In the genomic region with DNA sequence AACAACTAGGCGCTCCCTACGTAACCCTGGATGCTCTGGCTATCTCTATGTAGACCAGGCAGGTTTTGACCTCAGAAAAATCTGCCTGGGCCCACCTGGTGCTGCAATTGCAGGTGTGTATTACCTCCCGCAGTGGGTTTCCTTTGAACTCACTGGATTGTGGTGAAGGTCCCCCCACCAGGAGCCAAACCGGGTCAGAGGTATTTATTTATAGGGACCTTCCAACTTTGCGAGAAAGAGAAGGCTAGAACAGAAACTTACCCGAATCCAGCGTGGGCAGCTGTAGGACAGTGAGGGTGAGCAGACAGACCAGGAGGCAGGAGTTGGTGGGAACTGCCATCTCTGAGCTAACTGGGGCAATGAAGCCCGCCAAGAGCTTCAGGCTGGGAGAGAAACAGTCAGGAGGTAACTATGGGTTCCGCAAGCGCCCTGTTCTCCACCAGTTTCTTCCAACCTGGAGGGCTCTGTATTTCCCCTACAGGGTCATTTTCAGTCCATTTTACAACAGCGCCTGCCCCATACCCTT, we compare ENCODE assay signal across 8 mouse cellular contexts. TPM values are rescaled to one million over a fixed set of nuclear protein-coding genes. Genes with fewer than 3 reads are reported as not detected.
DNase-seq lines count a peak whose midpoint lies in the region; ATAC-seq lines count a peak whose summit lies in the region.

No protein-coding gene starts in this region.

- H3K4me2 ChIP-seq in kidney, embryonic 14.5 days (replicated peaks; ENCODE audit: low read depth, low read length) = peak overlapping the region; percentile 88
- peak overlapping the region; percentile 82 for H3K4me2 ChIP-seq in hindbrain, embryonic 13.5 days
- peak overlapping the region; percentile 79 for H3K4me2 ChIP-seq in midbrain, embryonic 13.5 days (replicated peaks)

- peak overlapping the region; percentile 59 for H3K4me3 ChIP-seq in kidney, embryonic 14.5 days (ENCODE audit: low read length)
- H3K4me3 ChIP-seq in hindbrain, embryonic 13.5 days = peak overlapping the region; percentile 57
- H3K4me3 ChIP-seq in midbrain, embryonic 13.5 days (replicated peaks) = peak overlapping the region; percentile 60

- peaks cover 5% of the 10 kb centered on the region; the same call in 1 of the 2 replicates for H3K4me1 ChIP-seq in kidney, embryonic 14.5 days (ENCODE audit: control insufficient read depth, insufficient read depth, low read length)
- H3K4me1 ChIP-seq in hindbrain, embryonic 13.5 days (replicated peaks) = peaks cover 19% of the 10 kb centered on the region
- peaks cover 13% of the 10 kb centered on the region for H3K4me1 ChIP-seq in midbrain, embryonic 13.5 days (replicated peaks)

- no peak for DNase-seq in kidney, adult 11 months
- no peak for DNase-seq in left cerebral cortex, adult 8-10 months (ENCODE audit: low spot score in 2 of 2)
- no peak for DNase-seq in adipocyte (ENCODE audit: low spot score)
- no peak for DNase-seq in layer of hippocampus, adult 18-20 months (ENCODE audit: low spot score in 2 of 2)

- H3K9ac ChIP-seq in kidney, embryonic 14.5 days (ENCODE audit: low read depth, low read length) = peak overlapping the region; percentile 47; the same call in 1 of the 2 replicates
- H3K9ac ChIP-seq in hindbrain, embryonic 13.5 days = peak overlapping the region; percentile 75
- H3K9ac ChIP-seq in midbrain, embryonic 13.5 days (replicated peaks) = peak overlapping the region; percentile 67

- ATAC-seq in kidney, embryonic 14.5 days (ENCODE audit: low FRiP score, low TSS enrichment) = no peak
- 0 out of 2 replicates have a peak, but pooled peaks have one; percentile 19 for ATAC-seq in common myeloid progenitor, adult 5-6 weeks (replicated peaks; ENCODE audit: low read depth, poor library complexity, severe bottlenecking)
- no peak for ATAC-seq in hindbrain, embryonic 13.5 days (ENCODE audit: low FRiP score)
- peak; percentile 10; the same call in 1 of the 2 replicates for ATAC-seq in midbrain, embryonic 13.5 days

- H3K36me3 ChIP-seq in kidney, embryonic 14.5 days (ENCODE audit: control insufficient read depth, insufficient read depth, low read length) = no peaks in the 10 kb centered on the region
- no peaks in the 10 kb centered on the region for H3K36me3 ChIP-seq in hindbrain, embryonic 13.5 days
- H3K36me3 ChIP-seq in midbrain, embryonic 13.5 days = no peaks in the 10 kb centered on the region

- 2% methylated on average over 11 of the region's 11 CpGs for WGBS in kidney, embryonic 14.5 days
- WGBS in hindbrain, embryonic 13.5 days = 2% methylated on average over 11 of the region's 11 CpGs
- WGBS in midbrain, embryonic 13.5 days = 2% methylated on average over 11 of the region's 11 CpGs

- no peaks in the 10 kb centered on the region for H3K9me3 ChIP-seq in kidney, embryonic 14.5 days (ENCODE audit: control insufficient read depth, low read length)
- no peaks in the 10 kb centered on the region for H3K9me3 ChIP-seq in hindbrain, embryonic 13.5 days
- H3K9me3 ChIP-seq in midbrain, embryonic 13.5 days = no peaks in the 10 kb centered on the region

- H3K27ac ChIP-seq in kidney, embryonic 14.5 days (ENCODE audit: low read depth, low read length) = no peak overlapping the region
- no peak overlapping the region for H3K27ac ChIP-seq in hindbrain, embryonic 13.5 days
- H3K27ac ChIP-seq in midbrain, embryonic 13.5 days = no peak overlapping the region

- H3K27me3 ChIP-seq in kidney, embryonic 14.5 days (ENCODE audit: control insufficient read depth, insufficient read depth, low read length) = no peaks in the 10 kb centered on the region
- H3K27me3 ChIP-seq in hindbrain, embryonic 13.5 days = peaks cover 27% of the 10 kb centered on the region; the same call in 1 of the 2 replicates
- H3K27me3 ChIP-seq in midbrain, embryonic 13.5 days = peaks cover 13% of the 10 kb centered on the region

RNA-seq across cellular contexts. Expression of gene Btn1a1, which starts 0.8 kb away (rescaled TPM):
- 0.09 TPM in 2 replicates for polyA plus RNA-seq in kidney, embryonic 14.5 days (2014; fragmentation: Nextera tagmentation; extraction: Ambion mirVana)
- not detected in 2 replicates for total RNA-seq in common myeloid progenitor, adult 5-6 weeks (2017)
- polyA plus RNA-seq in hindbrain, embryonic 13.5 days (2015; fragmentation: Nextera tagmentation; extraction: Ambion mirVana) = 0.06 TPM in 1 of 2 replicates, not detected in the other
- 0.04 and 0.13 TPM in 2 replicates for polyA plus RNA-seq in midbrain, embryonic 13.5 days (2015; fragmentation: Nextera tagmentation; extraction: Ambion mirVana)
- under 1 TPM in 2 of 4 experiments, not detected in 2; 0.09 to 0.13 TPM for total RNA-seq in left cerebral cortex, adult 8-10 months (2022)
- not detected for total RNA-seq in layer of hippocampus, adult 18-20 months (2021)

RNA-seq across cellular contexts. Expression of gene Btn2a2, which starts 23.8 kb away (rescaled TPM):
- polyA plus RNA-seq in kidney, embryonic 14.5 days (2014; fragmentation: Nextera tagmentation; extraction: Ambion mirVana) = 0.31 and 0.87 TPM in 2 replicates
- total RNA-seq in common myeloid progenitor, adult 5-6 weeks (2017) = not detected in 2 replicates
- 0.12 TPM in 1 of 2 replicates, not detected in the other for polyA plus RNA-seq in hindbrain, embryonic 13.5 days (2015; fragmentation: Nextera tagmentation; extraction: Ambion mirVana)
- polyA plus RNA-seq in midbrain, embryonic 13.5 days (2015; fragmentation: Nextera tagmentation; extraction: Ambion mirVana) = 0.13 TPM in 2 replicates
- total RNA-seq in left cerebral cortex, adult 8-10 months (2022) = 1 to 10 TPM in 2 of 4 experiments, under 1 TPM in 2; 0.63 to 1.1 (median 0.99) TPM
- total RNA-seq in layer of hippocampus, adult 18-20 months (2021) = 1 to 10 TPM in 1 of 2 experiments, under 1 TPM in 1; 0.91 to 1.4 TPM

RNA-seq across cellular contexts. Expression of gene Abt1, which starts 41.2 kb away (rescaled TPM):
- polyA plus RNA-seq in kidney, embryonic 14.5 days (2014; fragmentation: Nextera tagmentation; extraction: Ambion mirVana) = 12.5 and 13.5 TPM in 2 replicates
- 14.7 and 15.6 TPM in 2 replicates for total RNA-seq in common myeloid progenitor, adult 5-6 weeks (2017)
- polyA plus RNA-seq in hindbrain, embryonic 13.5 days (2015; fragmentation: Nextera tagmentation; extraction: Ambion mirVana) = 9.9 and 10.2 TPM in 2 replicates
- 10.8 TPM in 2 replicates for polyA plus RNA-seq in midbrain, embryonic 13.5 days (2015; fragmentation: Nextera tagmentation; extraction: Ambion mirVana)
- 1 to 10 TPM; 8.1 to 9.3 (median 8.6) TPM for total RNA-seq in left cerebral cortex, adult 8-10 months (2022)
- total RNA-seq in layer of hippocampus, adult 18-20 months (2021) = 1 to 10 TPM; 8.8 to 9.5 TPM

Comparison
In these comparisons a context has a peak if more than half of its experiments do, and no peak if none do; other contexts are left out.
1. ATAC-seq: peak in common myeloid progenitor, adult 5-6 weeks (single experiment) and midbrain, embryonic 13.5 days (single experiment); none in kidney, embryonic 14.5 days (single experiment) and hindbrain, embryonic 13.5 days (single experiment).
2. Peak in every context shown above with its lines, with median percentiles within 50 percentile points of each other: H3K4me2 ChIP-seq, H3K4me3 ChIP-seq and H3K9ac ChIP-seq.